Mouse (Mus musculus) megakaryocyte progenitor cell, adult 5-6 weeks (primary cell): ENCODE measurements around the gene Ak1. TPM values are rescaled to one million over a fixed set of nuclear protein-coding genes. Genes with fewer than 3 reads are reported as not detected.
A peak's percentile ranks its signal among the peaks of the same experiment; 100 is the strongest.

ENCODE experiments used
- ATAC-seq: replicated peaks from 2 replicates; pipeline ENCODE4 v1.8.0; 2016; ENCODE audit warnings: mild to moderate bottlenecking, moderate TSS enrichment, inconsistent platforms; ENCODE audit not compliant: poor library complexity
- total RNA-seq, 2 experiments: library from RNA; stranded (forward) in 1 of 2; stranded (reverse) in 1 of 2; fragments of 157-497, 149-512 nt in 1 of 2; fragments of 200-1000 nt in 1 of 2; gene quantifications; 2 replicates each; pipeline versions ENCODE4 v1.2.3 to v1.2.4; 2015 to 2017

Ak1 gene
- total RNA-seq (2015) (0.12 and 1.8 TPM in 2 replicates), total RNA-seq (2017) (0.12 and 0.14 TPM in 2 replicates)

- no peak; the same call in 1 of the 2 replicates for ATAC-seq
Observed at GRCm38 (mm10) chr2:32621517-32621859, at the start of gene Ak1. TSS of gene Ak1 (plus strand) at chr2:32621758.

- no peak for ATAC-seq
Observed at GRCm38 (mm10) chr2:32572196-32572595, 49.4 kb upstream of the Ak1 start.

GRCm38 (mm10) chr2:32574497-32574896 lies 47.1 kb upstream of the Ak1 start, which contains the start of gene Pip5kl1:
TSS of gene Pip5kl1 (plus strand) at chr2:32574797.
- ATAC-seq, result no peak

- peak; percentile 59 for ATAC-seq
Observed at GRCm38 (mm10) chr2:32574901-32575585, 46.5 kb upstream of the Ak1 start.

- peak; percentile 49 for ATAC-seq
Observed at GRCm38 (mm10) chr2:32575586-32576160, 45.9 kb upstream of the Ak1 start, which contains the start of gene 9430097D07Rik. TSS of gene 9430097D07Rik (minus strand) at chr2:32575684.

GRCm38 (mm10) chr2:32576532-32576931 lies 45.0 kb upstream of the Ak1 start:
- no peak for ATAC-seq

GRCm38 (mm10) chr2:32578146-32579046 lies 43.2 kb upstream of the Ak1 start:
- ATAC-seq, result no peak

- ATAC-seq, result peak; percentile 35
Observed at GRCm38 (mm10) chr2:32581450-32582095, 40.0 kb upstream of the Ak1 start.

GRCm38 (mm10) chr2:32582830-32583799 lies 38.4 kb upstream of the Ak1 start:
- peak; percentile 72 for ATAC-seq

- no peak for ATAC-seq
Observed at GRCm38 (mm10) chr2:32585149-32585714, 36.3 kb upstream of the Ak1 start.

- ATAC-seq, result peak; percentile 77
Observed at GRCm38 (mm10) chr2:32586871-32587351, 34.6 kb upstream of the Ak1 start, which contains the start of gene St6galnac4. TSS of gene St6galnac4 (plus strand) at chr2:32587095.

- ATAC-seq, result peak; percentile 49
Observed at GRCm38 (mm10) chr2:32587731-32588321, 33.7 kb upstream of the Ak1 start.

- ATAC-seq, result no peak
Observed at GRCm38 (mm10) chr2:32589213-32589795, 32.3 kb upstream of the Ak1 start.

- ATAC-seq, result no peak
Observed at GRCm38 (mm10) chr2:32590224-32590623, 31.3 kb upstream of the Ak1 start.

- no peak for ATAC-seq
Observed at GRCm38 (mm10) chr2:32591249-32591648, 30.3 kb upstream of the Ak1 start.

GRCm38 (mm10) chr2:32596725-32597124 lies 24.8 kb upstream of the Ak1 start:
- ATAC-seq, result no peak

- no peak for ATAC-seq
Observed at GRCm38 (mm10) chr2:32597248-32597647, 24.3 kb upstream of the Ak1 start.

- ATAC-seq, result no peak
Observed at GRCm38 (mm10) chr2:32597699-32598098, 23.9 kb upstream of the Ak1 start.
